Mouse (Mus musculus) c-Kit-positive CD71-positive TER-119-negative erythroid progenitor cells, embryonic 14.5 days (primary cell): ENCODE results near the gene Fto.
A peak's percentile ranks its signal among the peaks of the same experiment; 100 is the strongest.

ENCODE experiments used
- DNase-seq: peaks from one replicate; pipeline ENCODE4 v3.0.0-alpha.2; 2013; ENCODE audit warnings: low read depth

Gene Fto

DNA sequence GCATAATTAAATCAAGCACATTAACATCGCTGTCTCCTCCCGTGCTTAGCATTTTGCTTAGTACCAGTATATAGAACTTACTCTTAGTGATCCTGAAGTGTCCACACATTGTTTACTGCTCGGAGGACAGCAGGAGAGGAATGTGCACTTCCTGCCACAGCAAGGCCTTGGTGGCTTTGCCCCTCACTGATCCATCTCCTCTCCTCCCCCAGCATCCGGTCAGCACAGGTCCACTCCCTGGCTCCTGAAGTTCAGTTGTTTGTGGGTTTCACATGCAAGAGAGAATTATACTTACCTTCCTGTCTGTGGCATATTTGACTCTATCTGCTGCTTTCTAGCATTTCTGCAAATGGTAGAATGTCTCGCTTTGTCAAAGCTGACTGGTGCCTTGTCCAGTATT lies 44.7 kb downstream of the Fto start:
- no peak for DNase-seq

GRCm38 (mm10) chr8:91359511-91359910 lies 46.2 kb downstream of the Fto start:
- no peak for DNase-seq

DNA sequence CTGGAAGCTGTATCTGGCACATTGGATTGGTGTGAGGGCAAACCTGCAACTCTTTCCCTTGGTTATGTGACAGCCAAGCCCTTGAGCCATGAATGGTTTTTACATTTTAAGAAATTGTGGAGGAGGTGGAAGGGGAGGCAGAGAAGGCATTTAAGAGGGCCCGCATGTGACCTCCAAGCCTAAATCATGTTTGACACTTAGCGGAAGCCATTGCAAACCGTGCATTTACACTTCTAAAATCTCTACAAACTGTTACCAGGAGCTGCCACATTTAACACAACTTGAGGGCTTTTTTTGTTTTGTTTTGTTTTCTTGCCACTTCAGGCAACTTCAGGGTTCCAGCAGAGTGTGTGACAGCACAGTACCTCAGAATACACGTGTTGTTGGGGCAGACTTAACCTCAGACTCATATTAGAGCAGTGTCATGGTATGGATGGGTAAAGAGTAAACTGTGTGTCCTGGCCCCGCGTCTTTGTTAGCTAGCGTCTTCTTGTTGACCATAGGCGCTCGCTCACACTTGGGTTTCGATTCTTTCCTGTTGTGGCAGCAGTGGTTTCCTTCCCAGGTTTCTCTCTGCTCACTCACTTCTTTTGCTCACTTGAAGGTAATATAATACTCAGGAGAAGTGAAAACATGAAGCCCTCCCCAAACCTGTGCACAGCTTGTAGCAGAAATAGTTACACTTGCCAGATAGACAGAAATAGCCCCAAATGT lies 47.5 kb downstream of the Fto start:
- DNase-seq: no peak

- DNase-seq: no peak
Observed at GRCm38 (mm10) chr8:91363272-91363860, 50.0 kb downstream of the Fto start.

DNA sequence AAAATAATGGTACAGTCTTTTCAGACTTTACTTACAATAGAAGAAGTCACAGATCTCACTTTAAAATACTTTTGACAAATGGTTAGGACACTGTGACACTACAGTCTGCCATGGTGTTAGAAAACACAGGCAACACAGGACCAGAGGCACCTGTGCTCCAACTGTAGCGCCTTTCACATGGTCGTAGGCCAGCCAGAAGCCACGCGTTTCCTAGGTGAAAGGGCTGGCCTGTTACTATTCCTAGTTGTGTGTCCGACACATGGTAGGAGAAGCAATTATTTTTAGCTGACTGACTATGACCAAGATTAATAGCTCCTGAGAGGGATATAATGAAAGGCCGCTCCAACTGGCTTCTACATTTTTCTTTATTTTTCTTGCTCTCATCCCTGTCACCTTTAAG lies 50.9 kb downstream of the Fto start:
- DNase-seq: no peak

DNA sequence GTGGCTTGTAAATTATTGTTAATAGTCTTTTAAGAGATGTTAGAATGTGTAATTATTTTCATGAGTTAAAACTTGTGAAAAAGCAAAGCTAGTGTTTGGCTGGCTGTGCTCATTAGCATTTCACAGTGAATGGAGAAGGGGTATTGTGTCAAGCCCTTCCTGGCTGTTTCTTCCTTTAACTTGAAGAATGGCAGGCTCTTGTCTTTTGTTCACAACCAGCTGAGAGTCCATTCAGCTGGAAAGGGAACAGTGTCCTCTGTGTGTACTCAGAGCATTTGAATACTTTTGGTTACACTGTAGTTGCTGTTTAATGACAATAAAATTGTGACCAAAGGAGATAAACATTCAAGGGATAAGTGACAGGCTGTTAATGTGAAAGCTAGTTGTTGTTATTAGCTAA lies 52.5 kb downstream of the Fto start:
- no peak for DNase-seq

- DNase-seq: no peak
Observed at GRCm38 (mm10) chr8:91370899-91371298, 57.6 kb downstream of the Fto start.

DNA sequence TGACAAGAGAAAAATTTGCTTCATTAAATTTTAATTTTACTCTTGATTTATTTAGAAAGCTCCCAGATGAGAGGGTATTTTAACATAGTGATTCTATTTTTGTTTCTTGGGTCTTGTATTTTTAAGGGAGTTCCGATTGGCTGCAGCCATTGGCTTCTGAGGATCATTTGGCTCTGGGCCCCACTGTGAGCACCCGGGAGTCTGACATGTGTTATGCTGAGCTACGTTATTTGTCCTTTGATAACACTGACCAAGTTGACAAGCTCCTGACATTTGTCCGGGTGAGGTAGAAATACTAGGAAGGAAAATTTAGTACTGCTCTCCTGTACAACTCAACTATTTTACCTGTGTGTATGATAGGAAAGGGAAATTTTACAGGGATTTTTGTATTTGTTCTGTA lies 58.7 kb downstream of the Fto start:
- DNase-seq: no peak

GRCm38 (mm10) chr8:91372780-91373577 lies 59.7 kb downstream of the Fto start:
- DNase-seq: no peak

- no peak for DNase-seq
Observed at GRCm38 (mm10) chr8:91375054-91375938, 62.0 kb downstream of the Fto start.

DNA sequence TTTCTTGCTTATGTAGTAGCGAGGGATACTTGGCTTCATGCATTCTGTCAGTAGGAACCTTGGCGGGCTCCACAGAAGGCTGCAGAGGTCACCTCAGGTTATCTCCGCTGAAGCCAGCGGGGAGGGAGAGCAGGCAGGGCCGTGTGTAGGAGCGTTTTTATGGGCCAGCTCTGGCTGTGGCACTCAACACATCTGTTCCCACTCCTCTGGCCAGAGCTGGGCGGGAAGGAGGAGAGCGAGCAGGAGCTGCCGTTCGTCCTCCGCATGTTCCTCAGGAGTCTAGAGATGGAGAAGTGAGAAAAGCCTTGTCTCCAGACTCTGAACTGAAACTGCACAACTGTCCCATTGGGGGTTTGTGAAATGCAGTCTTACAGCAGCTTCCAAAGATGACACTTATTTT lies 63.5 kb downstream of the Fto start:
- DNase-seq: no peak

- DNase-seq: no peak
Observed at GRCm38 (mm10) chr8:91377275-91377674, 64.0 kb downstream of the Fto start.

- peak; percentile 57 for DNase-seq
Observed at GRCm38 (mm10) chr8:91378846-91379499, 65.6 kb downstream of the Fto start.

DNA sequence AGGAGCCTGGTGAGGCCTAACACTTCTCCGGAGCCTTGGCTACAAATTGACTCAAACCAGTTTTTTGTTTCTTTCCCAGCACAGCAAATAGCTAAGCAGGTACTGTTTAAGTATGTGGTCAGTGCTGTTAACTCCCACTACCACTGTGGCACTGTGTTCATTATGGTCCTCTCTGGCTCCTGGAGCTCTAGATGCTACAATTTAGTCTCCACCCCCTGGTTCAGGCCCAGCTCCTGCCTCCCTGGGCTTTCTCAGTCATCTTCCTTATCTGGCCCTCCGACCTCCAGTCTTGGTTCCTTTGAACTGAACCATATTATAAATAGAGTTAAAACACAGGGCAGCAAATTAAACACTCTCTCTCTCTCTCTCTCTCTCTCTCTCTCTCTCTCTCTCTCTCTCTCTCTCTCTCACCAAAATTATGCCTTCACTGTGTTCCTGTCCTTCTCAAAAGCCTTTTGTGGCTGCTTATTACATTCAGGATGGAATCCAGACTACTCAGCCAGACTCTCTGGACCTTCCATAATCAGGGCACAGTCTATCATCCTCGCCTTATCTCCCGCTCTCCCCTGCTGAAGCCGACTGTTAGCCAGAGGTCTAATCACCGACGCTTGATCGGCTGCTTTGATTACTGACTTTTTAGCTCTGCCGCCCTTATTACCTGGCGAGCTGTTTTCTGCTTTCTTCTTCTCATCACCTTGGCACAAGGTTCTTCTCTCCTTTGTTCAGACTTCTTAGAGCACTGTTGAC lies 67.6 kb downstream of the Fto start:
- no peak for DNase-seq

- DNase-seq: no peak
Observed at GRCm38 (mm10) chr8:91381543-91382106, 68.3 kb downstream of the Fto start.

- DNase-seq: no peak
Observed at GRCm38 (mm10) chr8:91383210-91383609, 69.9 kb downstream of the Fto start.

- DNase-seq: no peak
Observed at GRCm38 (mm10) chr8:91383811-91384210, 70.5 kb downstream of the Fto start.

- no peak for DNase-seq
Observed at GRCm38 (mm10) chr8:91384389-91384788, 71.1 kb downstream of the Fto start.

DNA sequence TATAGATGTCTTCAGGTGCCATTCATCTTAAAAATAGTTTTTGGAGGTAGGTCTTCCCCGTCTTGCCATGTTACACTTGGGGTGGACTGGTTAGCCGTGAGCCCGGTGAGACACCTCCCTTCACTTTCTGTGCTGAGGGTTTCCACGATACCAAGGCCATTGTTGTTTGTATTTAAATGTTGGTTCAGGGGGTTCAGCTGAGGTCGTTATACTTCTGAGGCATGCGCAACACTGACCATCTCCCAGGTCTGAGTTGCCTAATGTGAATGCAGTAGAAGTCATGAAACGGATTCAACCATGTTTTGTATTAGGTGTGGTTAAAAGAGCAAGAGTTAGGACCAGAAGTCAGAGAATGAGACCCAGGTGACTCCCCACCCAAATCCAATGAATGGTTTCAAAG lies 72.5 kb downstream of the Fto start:
- DNase-seq: no peak

- no peak for DNase-seq
Observed at GRCm38 (mm10) chr8:91390369-91391020, 77.2 kb downstream of the Fto start.
